Mouse (Mus musculus): ENCODE data around the gene Kidins220. TPM values are rescaled to one million over a fixed set of nuclear protein-coding genes. Genes with fewer than 3 reads are reported as not detected.

Kidins220 gene
- polyA plus RNA-seq, 1 experiment from 2014 or later: 28.5 TPM

DNA sequence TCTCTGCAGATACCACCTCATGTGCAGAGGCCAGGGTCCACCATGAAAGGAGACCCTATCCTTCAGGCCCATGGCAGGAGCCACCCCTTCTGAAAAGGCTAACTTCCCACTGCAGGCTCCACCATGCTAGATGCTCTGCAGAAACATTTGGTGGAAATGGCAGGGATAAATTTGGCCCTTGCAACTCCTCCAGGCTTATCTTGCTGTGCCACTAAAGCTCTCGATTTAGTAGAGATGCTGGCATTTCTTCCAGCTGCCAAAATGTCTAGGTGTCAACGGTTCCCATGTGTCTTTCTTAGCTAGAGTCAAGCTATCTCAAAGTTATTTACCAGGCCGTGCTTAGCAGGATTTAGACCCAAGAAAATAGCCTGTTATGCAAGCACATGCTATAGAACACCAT, 99.6 kb downstream of the Kidins220 start:
- WGBS: 88% methylated on average over 3 of the region's 3 CpGs
- Histone ChIP-seq H3K27ac (ENCODE audit: low read depth) (no peak overlapping the region), H3K27me3 (replicated peaks; ENCODE audit: control insufficient read depth, insufficient read depth, low read length) (no peaks in the 10 kb centered on the region), H3K4me3 (ENCODE audit: low read depth, low read length) (no peak overlapping the region), H3K36me3 (ENCODE audit: control insufficient read depth, insufficient read depth, low read length) (no peaks in the 10 kb centered on the region), H3K9me3 (ENCODE audit: control insufficient read depth, low read length) (no peaks in the 10 kb centered on the region), H3K4me2 (ENCODE audit: low read length) (no peak overlapping the region), H3K9ac (ENCODE audit: low read length) (no peak overlapping the region), H3K4me1 (replicated peaks; ENCODE audit: control insufficient read depth, insufficient read depth, low read length) (no peaks in the 10 kb centered on the region)
- ATAC-seq (replicated peaks; ENCODE audit: low FRiP score, low TSS enrichment, low read depth) (no peak), DNase-seq (ENCODE audit: low spot score) (no peak)

DNA sequence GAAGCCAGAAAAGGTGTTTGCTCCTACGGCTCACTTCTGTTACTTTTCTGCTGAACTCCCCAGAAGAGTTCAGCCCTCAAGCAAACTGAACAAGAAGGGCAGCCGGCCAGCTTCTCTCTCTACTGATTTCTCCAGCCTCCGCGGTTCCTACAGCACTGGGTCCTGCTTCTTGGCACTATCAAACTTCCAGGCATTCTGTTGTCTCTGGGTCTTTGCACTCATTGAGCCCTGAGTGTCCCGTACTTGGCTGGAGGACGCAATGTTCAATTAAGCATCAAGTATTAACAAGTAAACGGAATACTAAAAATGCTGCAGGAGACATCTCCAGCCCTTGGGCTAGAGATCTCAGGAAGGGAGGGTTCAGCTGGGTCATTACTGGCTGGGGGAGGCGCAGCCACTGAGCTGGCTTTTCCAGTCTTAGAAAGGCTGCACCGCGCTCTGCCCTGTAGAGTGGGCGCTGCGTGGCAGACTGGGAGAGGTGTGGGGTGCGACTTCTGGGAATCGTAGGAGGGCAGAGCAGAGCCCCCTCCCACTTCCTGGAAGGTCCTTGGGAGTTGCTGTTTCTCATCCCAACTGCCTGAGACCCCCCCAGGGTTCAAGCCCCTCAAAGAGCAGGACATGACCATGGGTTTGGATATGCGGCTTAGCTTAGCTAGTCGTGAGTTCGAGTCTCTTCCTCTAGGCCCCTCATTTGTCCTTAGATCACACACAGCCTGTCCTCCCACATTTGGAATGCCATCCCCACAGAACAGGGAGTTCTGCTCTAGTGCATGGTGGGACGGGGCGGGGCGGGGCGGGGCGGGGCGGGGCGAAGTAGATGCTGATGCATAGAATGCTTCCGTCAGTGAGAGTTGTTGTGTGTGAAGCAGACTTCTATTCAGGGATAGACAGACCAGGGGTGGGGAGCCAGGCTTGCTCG, 108.8 kb downstream of the Kidins220 start:
- Histone ChIP-seq H3K4me3 (ENCODE audit: low read depth, low read length) (no peak overlapping the region), H3K4me2 (ENCODE audit: low read length) (peak overlapping the region; percentile 29; the same call in 1 of the 2 replicates), H3K36me3 (ENCODE audit: control insufficient read depth, insufficient read depth, low read length) (no peaks in the 10 kb centered on the region), H3K9me3 (ENCODE audit: control insufficient read depth, low read length) (no peaks in the 10 kb centered on the region), H3K4me1 (replicated peaks; ENCODE audit: control insufficient read depth, insufficient read depth, low read length) (no peaks in the 10 kb centered on the region), H3K9ac (ENCODE audit: low read length) (no peak overlapping the region), H3K27me3 (replicated peaks; ENCODE audit: control insufficient read depth, insufficient read depth, low read length) (no peaks in the 10 kb centered on the region), H3K27ac (ENCODE audit: low read depth) (no peak overlapping the region)
- 0 out of 2 replicates have a peak, but pooled peaks have one; percentile 43 for ATAC-seq (replicated peaks; ENCODE audit: low FRiP score, low TSS enrichment, low read depth)
- DNase-seq (ENCODE audit: low spot score): no peak
- 43% methylated on average over 26 of the region's 26 CpGs for WGBS

DNA sequence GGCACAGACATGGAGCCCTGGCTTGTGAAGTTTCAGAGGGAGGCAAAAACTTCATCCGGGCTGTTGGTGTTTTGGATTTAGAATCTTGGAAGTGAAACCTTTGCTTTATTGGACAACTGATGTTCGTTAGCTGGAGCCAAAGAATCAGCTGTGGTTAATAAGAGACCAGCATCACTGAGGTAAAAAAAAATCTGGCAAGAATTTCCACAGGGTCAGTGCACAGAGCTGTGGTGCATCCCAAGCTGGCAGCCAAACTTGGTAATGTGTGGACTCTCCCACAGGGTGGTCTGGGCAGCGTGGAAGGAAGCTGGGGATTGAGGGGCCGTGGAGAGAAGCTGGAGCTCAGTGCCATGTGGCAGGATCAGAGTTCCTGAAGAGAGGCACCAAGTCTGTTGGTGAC, 112.2 kb downstream of the Kidins220 start:
- WGBS: 71% methylated on average over 4 of the region's 4 CpGs
- Histone ChIP-seq H3K9ac (ENCODE audit: low read length) (no peak overlapping the region), H3K4me3 (ENCODE audit: low read depth, low read length) (no peak overlapping the region), H3K4me2 (ENCODE audit: low read length) (no peak overlapping the region), H3K36me3 (ENCODE audit: control insufficient read depth, insufficient read depth, low read length) (no peaks in the 10 kb centered on the region), H3K9me3 (ENCODE audit: control insufficient read depth, low read length) (no peaks in the 10 kb centered on the region), H3K27ac (ENCODE audit: low read depth) (no peak overlapping the region), H3K4me1 (replicated peaks; ENCODE audit: control insufficient read depth, insufficient read depth, low read length) (0 out of 2 replicates have a peak, but pooled peaks cover under 1% of the 10 kb centered on the region), H3K27me3 (replicated peaks; ENCODE audit: control insufficient read depth, insufficient read depth, low read length) (no peaks in the 10 kb centered on the region)
- no peak for ATAC-seq (replicated peaks; ENCODE audit: low FRiP score, low TSS enrichment, low read depth)
- no peak for DNase-seq (ENCODE audit: low spot score)

DNA sequence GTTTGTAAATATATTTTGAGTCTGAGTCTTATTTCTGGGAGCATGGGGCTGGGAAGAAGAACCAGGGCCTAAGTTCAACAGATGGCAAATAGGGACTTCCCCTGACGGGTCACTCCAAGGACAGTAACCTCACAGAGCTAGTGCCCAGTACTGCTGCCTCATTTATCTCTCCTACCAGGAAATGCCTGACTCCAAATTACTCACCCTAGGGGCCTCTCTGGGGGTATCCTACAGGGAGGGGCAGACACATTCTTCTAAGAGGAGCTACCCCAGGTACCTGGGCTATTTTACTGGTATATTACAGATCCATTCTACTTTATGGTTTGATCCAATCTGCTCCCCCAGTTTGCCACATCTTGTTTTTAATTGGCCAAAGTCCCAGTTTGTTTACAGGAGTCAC, 114.7 kb downstream of the Kidins220 start:
- DNase-seq (ENCODE audit: low spot score) (no peak), ATAC-seq (replicated peaks; ENCODE audit: low FRiP score, low TSS enrichment, low read depth) (no peak)
- H3K9me3 ChIP-seq (ENCODE audit: control insufficient read depth, low read length): no peaks in the 10 kb centered on the region
- no peak overlapping the region for H3K4me3 ChIP-seq (ENCODE audit: low read depth, low read length)
- no peaks in the 10 kb centered on the region for H3K27me3 ChIP-seq (replicated peaks; ENCODE audit: control insufficient read depth, insufficient read depth, low read length)
- peaks cover 6% of the 10 kb centered on the region; the same call in 1 of the 2 replicates for H3K4me1 ChIP-seq (replicated peaks; ENCODE audit: control insufficient read depth, insufficient read depth, low read length)
- no peak overlapping the region for H3K9ac ChIP-seq (ENCODE audit: low read length)
- 47% methylated on average over 1 of the region's 1 CpGs for WGBS
- H3K4me2 ChIP-seq (ENCODE audit: low read length): no peak overlapping the region
- 0 out of 2 replicates have a peak, but pooled peaks cover 3% of the 10 kb centered on the region for H3K36me3 ChIP-seq (ENCODE audit: control insufficient read depth, insufficient read depth, low read length)
- no peak overlapping the region for H3K27ac ChIP-seq (ENCODE audit: low read depth)

DNA sequence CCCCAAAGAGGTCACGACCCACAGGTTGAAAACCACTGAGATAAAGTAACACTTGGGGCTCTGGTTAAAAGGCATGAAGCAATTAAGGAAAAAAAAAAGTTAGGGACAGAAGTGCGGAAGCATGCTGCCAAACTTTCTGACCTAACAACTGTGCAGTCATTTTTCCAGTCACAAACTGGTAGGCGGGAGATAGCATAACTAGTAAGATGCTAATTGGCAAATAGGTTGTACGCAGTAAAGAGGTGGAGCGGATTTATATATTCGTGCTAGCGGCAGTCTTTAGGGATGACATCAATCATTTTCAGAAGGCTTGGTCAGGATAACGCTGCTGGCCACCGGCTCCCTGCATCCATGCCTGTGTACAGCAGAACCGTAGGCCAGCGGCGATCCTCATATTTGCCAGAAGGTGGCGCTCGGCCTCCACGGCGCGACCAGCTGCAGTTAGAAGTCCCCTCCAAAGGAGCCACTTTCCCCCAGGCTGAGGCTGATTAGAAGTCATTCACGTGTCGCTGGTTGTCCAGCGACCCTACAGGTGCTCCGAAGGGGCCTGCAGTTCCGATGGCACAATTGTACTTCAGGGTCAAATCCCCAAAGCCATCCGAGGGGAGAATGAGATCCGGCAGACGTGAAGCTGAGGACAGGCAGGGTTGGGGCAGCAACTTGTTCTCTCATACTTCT, 117.4 kb downstream of the Kidins220 start:
- Histone ChIP-seq H3K4me3 (ENCODE audit: low read depth, low read length) (peak overlapping the region; percentile 47), H3K4me1 (replicated peaks; ENCODE audit: control insufficient read depth, insufficient read depth, low read length) (peaks cover 12% of the 10 kb centered on the region), H3K9ac (ENCODE audit: low read length) (peak overlapping the region; percentile 59), H3K27ac (ENCODE audit: low read depth) (peak overlapping the region; percentile 69), H3K27me3 (replicated peaks; ENCODE audit: control insufficient read depth, insufficient read depth, low read length) (no peaks in the 10 kb centered on the region), H3K4me2 (ENCODE audit: low read length) (peak overlapping the region; percentile 67), H3K9me3 (ENCODE audit: control insufficient read depth, low read length) (no peaks in the 10 kb centered on the region), H3K36me3 (ENCODE audit: control insufficient read depth, insufficient read depth, low read length) (0 out of 2 replicates have a peak, but pooled peaks cover 3% of the 10 kb centered on the region)
- 7% methylated on average over 25 of the region's 25 CpGs for WGBS
- ATAC-seq (replicated peaks; ENCODE audit: low FRiP score, low TSS enrichment, low read depth) (peak; percentile 58), DNase-seq (ENCODE audit: low spot score) (peak; percentile 97)

DNA sequence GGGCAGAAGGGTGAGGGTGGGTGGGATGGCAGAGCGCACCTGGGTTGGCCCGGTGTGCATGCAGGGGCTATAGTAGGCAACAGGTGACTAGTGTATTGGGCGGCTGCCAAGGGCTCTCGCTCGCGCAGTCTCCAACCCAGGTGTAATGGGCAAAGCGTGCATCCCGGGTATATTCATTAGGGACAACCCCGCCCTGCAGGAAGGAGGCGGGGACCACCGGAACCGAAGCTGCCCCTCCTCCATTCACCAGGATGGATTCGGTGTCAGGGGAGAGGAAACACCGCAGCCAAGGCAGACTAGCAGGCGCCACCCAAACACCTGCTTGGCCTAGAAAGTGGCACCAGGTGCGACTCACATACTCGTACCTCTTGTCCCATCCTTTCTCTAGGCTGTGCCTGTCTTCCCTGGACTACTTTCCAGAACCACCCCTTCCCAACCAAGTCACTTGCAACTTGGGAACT, 118.1 kb downstream of the Kidins220 start:
- ATAC-seq (replicated peaks; ENCODE audit: low FRiP score, low TSS enrichment, low read depth) (peak; percentile 53), DNase-seq (ENCODE audit: low spot score) (peak; percentile 88)
- Histone ChIP-seq H3K27me3 (replicated peaks; ENCODE audit: control insufficient read depth, insufficient read depth, low read length) (no peaks in the 10 kb centered on the region), H3K36me3 (ENCODE audit: control insufficient read depth, insufficient read depth, low read length) (0 out of 2 replicates have a peak, but pooled peaks cover 3% of the 10 kb centered on the region), H3K9me3 (ENCODE audit: control insufficient read depth, low read length) (no peaks in the 10 kb centered on the region), H3K4me3 (ENCODE audit: low read depth, low read length) (peak overlapping the region; percentile 47), H3K4me2 (ENCODE audit: low read length) (peak overlapping the region; percentile 67), H3K4me1 (replicated peaks; ENCODE audit: control insufficient read depth, insufficient read depth, low read length) (peaks cover 18% of the 10 kb centered on the region), H3K9ac (ENCODE audit: low read length) (peak overlapping the region; percentile 59), H3K27ac (ENCODE audit: low read depth) (peak overlapping the region; percentile 69)
- 4% methylated on average over 15 of the region's 17 CpGs for WGBS

DNA sequence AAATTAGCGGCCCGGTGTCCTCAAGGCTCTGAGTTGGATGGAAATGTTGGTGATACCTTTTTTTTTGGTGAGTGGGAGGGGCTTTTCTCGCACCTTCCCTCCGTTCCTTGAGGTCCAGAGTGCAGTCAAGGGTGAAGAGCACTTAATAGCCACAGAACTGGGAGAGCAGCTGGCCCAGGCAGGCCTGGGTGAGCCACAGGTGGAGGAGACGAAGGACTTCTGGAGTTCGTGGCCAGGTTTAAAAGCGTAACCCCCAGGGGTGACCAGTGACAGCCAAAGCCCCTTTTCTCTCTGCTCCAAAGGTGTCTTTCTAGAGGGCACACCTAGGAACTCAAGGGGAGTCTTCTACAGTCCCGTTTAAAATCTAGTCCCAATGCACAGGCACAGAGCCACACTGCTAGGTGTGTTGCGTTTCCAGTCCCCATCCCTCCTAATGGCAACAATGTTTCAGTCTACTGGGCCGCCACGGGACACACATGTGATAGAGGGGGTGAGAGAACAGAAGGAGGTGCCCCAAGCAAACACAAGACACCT, 118.6 kb downstream of the Kidins220 start:
- Histone ChIP-seq H3K4me1 (replicated peaks; ENCODE audit: control insufficient read depth, insufficient read depth, low read length) (peaks cover 20% of the 10 kb centered on the region), H3K4me2 (ENCODE audit: low read length) (peak overlapping the region; percentile 67), H3K27ac (ENCODE audit: low read depth) (peak overlapping the region; percentile 69), H3K27me3 (replicated peaks; ENCODE audit: control insufficient read depth, insufficient read depth, low read length) (no peaks in the 10 kb centered on the region), H3K9ac (ENCODE audit: low read length) (peak overlapping the region; percentile 59), H3K9me3 (ENCODE audit: control insufficient read depth, low read length) (no peaks in the 10 kb centered on the region), H3K36me3 (ENCODE audit: control insufficient read depth, insufficient read depth, low read length) (0 out of 2 replicates have a peak, but pooled peaks cover 3% of the 10 kb centered on the region), H3K4me3 (ENCODE audit: low read depth, low read length) (peak overlapping the region; percentile 47)
- WGBS: 14% methylated on average over 11 of the region's 11 CpGs
- ATAC-seq (replicated peaks; ENCODE audit: low FRiP score, low TSS enrichment, low read depth): no peak
- DNase-seq (ENCODE audit: low spot score): no peak

Measured in intestine, embryonic 14.5 days (tissue).